In the genomic region with DNA sequence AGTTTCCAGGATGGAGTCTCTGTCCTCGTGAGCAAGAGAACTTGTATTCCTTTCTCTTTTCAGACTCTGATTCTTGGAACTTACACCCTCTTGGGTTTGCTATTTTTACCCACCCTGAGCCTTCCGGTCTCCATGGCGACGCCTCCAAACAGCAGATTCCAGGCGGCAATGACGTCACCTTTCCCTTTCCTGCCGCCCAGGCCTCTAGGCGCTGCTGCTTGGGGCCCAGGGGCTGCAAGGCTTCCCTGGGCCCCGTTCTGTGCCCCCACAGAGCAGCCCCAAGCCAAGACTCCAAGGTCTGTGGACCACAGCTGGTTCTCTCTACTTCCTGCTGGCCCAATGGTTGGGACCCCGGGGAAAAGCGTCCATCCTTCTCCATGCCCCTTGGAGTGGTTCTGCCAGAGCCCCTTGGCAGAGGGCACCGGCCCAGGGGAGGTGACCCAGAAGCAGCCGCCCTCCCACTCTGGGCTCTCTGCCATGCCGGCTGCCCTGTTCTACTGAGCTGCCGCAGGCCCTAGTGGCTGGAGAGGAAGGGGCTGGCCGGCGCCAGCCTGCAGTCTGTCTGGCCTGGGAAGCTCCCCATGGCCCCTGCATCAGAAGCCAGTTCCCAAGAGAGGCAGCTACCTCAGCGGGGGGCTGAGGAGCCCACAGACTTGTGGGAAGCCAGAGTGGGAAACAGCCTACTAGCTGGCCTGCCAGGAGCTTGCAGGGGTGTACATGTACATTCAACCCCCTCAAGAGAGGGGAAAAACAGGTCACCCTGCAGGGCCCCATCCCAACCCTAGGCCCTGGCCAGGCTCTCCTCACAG, we compare ENCODE assay signal across 8 mouse cellular contexts. TPM values are rescaled to one million over a fixed set of nuclear protein-coding genes. Genes with fewer than 3 reads are reported as not detected.
A peak's percentile ranks its signal among the peaks of the same experiment; 100 is the strongest.
DNase-seq lines count a peak whose midpoint lies in the region; ATAC-seq and TF ChIP-seq lines count a peak whose summit lies in the region.

No protein-coding gene starts in this region.

- peak; percentile 94 for TF ChIP-seq EP300 in heart, adult 2 months (IDR thresholded peaks at IDR 0.05; ENCODE audit: insufficient read depth, low read depth, low read length)

- H3K4me2 ChIP-seq in embryonic facial prominence, embryonic 12.5 days (replicated peaks): peak overlapping the region; percentile 31
- H3K4me2 ChIP-seq in stomach, embryonic 14.5 days (replicated peaks; ENCODE audit: low read depth, low read length): peak overlapping the region; percentile 30

- peak; percentile 89 for DNase-seq in 416B (ENCODE audit: low read depth)
- DNase-seq in adrenal gland, postnatal 14 days: peak; percentile 91
- DNase-seq in heart, adult 2 months: peak; percentile 91 to 96
- peak; percentile 93 for DNase-seq in kidney, adult 11 months
- peak; percentile 91 to 93 for DNase-seq in left cerebral cortex, postnatal 36 days (ENCODE audit: low spot score in 2 of 2)

- H3K9ac ChIP-seq in embryonic facial prominence, embryonic 12.5 days: peak overlapping the region; percentile 31; the same call in 1 of the 2 replicates
- peak overlapping the region; percentile 74 for H3K9ac ChIP-seq in heart, adult 2 months (ENCODE audit: low read depth, low read length)
- no peak overlapping the region; the same call in 1 of the 2 replicates for H3K9ac ChIP-seq in stomach, embryonic 14.5 days (replicated peaks; ENCODE audit: low read depth, low read length)

- TF ChIP-seq CTCF in heart, adult 2 months (IDR thresholded peaks at IDR 0.05): peak; percentile 60

- no peaks in the 10 kb centered on the region for H3K9me3 ChIP-seq in embryonic facial prominence, embryonic 12.5 days
- no peaks in the 10 kb centered on the region for H3K9me3 ChIP-seq in stomach, embryonic 14.5 days (ENCODE audit: control insufficient read depth, low read depth, low read length)

- no peak overlapping the region for H3K4me3 ChIP-seq in embryonic facial prominence, embryonic 12.5 days
- H3K4me3 ChIP-seq in heart, adult 2 months: peak overlapping the region; percentile 42
- no peak overlapping the region for H3K4me3 ChIP-seq in stomach, embryonic 14.5 days (ENCODE audit: low read depth, low read length)

- TF ChIP-seq POLR2A in heart, adult 2 months (IDR thresholded peaks at IDR 0.05; ENCODE audit: insufficient read depth, low read depth, low read length): peak; percentile 68; the same call in 1 of the 2 replicates

- peak; percentile 53 for ATAC-seq in embryonic facial prominence, embryonic 12.5 days (ENCODE audit: insufficient number of reproducible peaks, insufficient read depth, low FRiP score, low TSS enrichment)
- ATAC-seq in megakaryocyte-erythroid progenitor cell, adult 5-6 weeks (replicated peaks; ENCODE audit: low FRiP score, low TSS enrichment, poor library complexity, severe bottlenecking): peak; percentile 42
- peak; percentile 83 for ATAC-seq in stomach, embryonic 14.5 days (ENCODE audit: insufficient number of reproducible peaks, insufficient read depth, low FRiP score, low read depth)

- peaks cover 31% of the 10 kb centered on the region for H3K4me1 ChIP-seq in embryonic facial prominence, embryonic 12.5 days
- H3K4me1 ChIP-seq in heart, adult 2 months (ENCODE audit: control insufficient read depth, insufficient read depth, low read length): peaks cover 31% of the 10 kb centered on the region
- peaks cover 39% of the 10 kb centered on the region for H3K4me1 ChIP-seq in stomach, embryonic 14.5 days (ENCODE audit: control insufficient read depth, insufficient read depth, low read length)

- H3K27ac ChIP-seq in embryonic facial prominence, embryonic 12.5 days: peak overlapping the region; percentile 98
- H3K27ac ChIP-seq in heart, adult 2 months: peak overlapping the region; percentile 99
- peak overlapping the region; percentile 99 for H3K27ac ChIP-seq in stomach, embryonic 14.5 days (ENCODE audit: low read length)

- WGBS in embryonic facial prominence, embryonic 12.5 days: 22% methylated on average over 18 of the region's 18 CpGs
- 1% methylated on average over 18 of the region's 18 CpGs for WGBS in heart, adult 2 months
- 9% methylated on average over 18 of the region's 18 CpGs for WGBS in stomach, embryonic 14.5 days

- no peaks in the 10 kb centered on the region for H3K36me3 ChIP-seq in embryonic facial prominence, embryonic 12.5 days
- H3K36me3 ChIP-seq in heart, adult 2 months (ENCODE audit: control insufficient read depth, insufficient read depth, low read length): no peaks in the 10 kb centered on the region; the same call in 1 of the 2 replicates
- H3K36me3 ChIP-seq in stomach, embryonic 14.5 days (ENCODE audit: control insufficient read depth, insufficient read depth, low read length): no peaks in the 10 kb centered on the region

- H3K79me2 ChIP-seq in heart, adult 2 months (replicated peaks; ENCODE audit: control insufficient read depth, insufficient read depth, low read length): no peaks in the 10 kb centered on the region

- no peaks in the 10 kb centered on the region for H3K27me3 ChIP-seq in embryonic facial prominence, embryonic 12.5 days
- no peaks in the 10 kb centered on the region for H3K27me3 ChIP-seq in heart, adult 2 months (ENCODE audit: control insufficient read depth, insufficient read depth, low read length)
- no peaks in the 10 kb centered on the region for H3K27me3 ChIP-seq in stomach, embryonic 14.5 days (ENCODE audit: control insufficient read depth, insufficient read depth, low read length)

- intact Hi-C loops in heart, adult 2 months (cut with DNase I): no loop called here
- intact Hi-C loops in left cerebral cortex, postnatal 36 days (cut with DNase I): no loop called here

RNA-seq across cellular contexts. Expression of gene Ski, which starts 13.1 kb away (rescaled TPM):
- total RNA-seq in adrenal gland, postnatal 14 days (2021): 66.2 and 70.1 TPM in 2 replicates
- 16.8 and 17.7 TPM in 2 replicates for polyA plus RNA-seq in embryonic facial prominence, embryonic 12.5 days (2016; fragmentation: Nextera tagmentation; extraction: Ambion mirVana)
- 10 to 100 TPM; 56.7 to 56.8 TPM for total RNA-seq in heart, adult 2 months (2021)
- polyA plus RNA-seq in heart, adult 2 months (2012; rRNA removed): 34.9 and 46.0 TPM in 2 replicates
- 100 to 1,000 TPM; 113 to 119 TPM for total RNA-seq in left cerebral cortex, postnatal 36 days (2021)
- total RNA-seq in megakaryocyte-erythroid progenitor cell, adult 5-6 weeks (2014; fragmentation: Nextera tagmentation): 16.3 and 16.4 TPM in 2 replicates
- total RNA-seq in megakaryocyte-erythroid progenitor cell, adult 5-6 weeks (2017): 6.7 and 7.7 TPM in 2 replicates
- polyA plus RNA-seq in stomach, embryonic 14.5 days (2014; fragmentation: Nextera tagmentation; extraction: Ambion mirVana): 29.6 and 32.0 TPM in 2 replicates

RNA-seq across cellular contexts. Expression of gene Faap20, which starts 14.1 kb away (rescaled TPM):
- total RNA-seq in adrenal gland, postnatal 14 days (2021): 39.4 and 43.1 TPM in 2 replicates
- 85.1 and 87.4 TPM in 2 replicates for polyA plus RNA-seq in embryonic facial prominence, embryonic 12.5 days (2016; fragmentation: Nextera tagmentation; extraction: Ambion mirVana)
- total RNA-seq in heart, adult 2 months (2021): 10 to 100 TPM; 14.4 to 16.7 TPM
- polyA plus RNA-seq in heart, adult 2 months (2012; rRNA removed): 26.7 and 30.3 TPM in 2 replicates
- total RNA-seq in left cerebral cortex, postnatal 36 days (2021): 10 to 100 TPM; 26.0 to 28.0 TPM
- total RNA-seq in megakaryocyte-erythroid progenitor cell, adult 5-6 weeks (2014; fragmentation: Nextera tagmentation): 25.6 and 41.4 TPM in 2 replicates
- total RNA-seq in megakaryocyte-erythroid progenitor cell, adult 5-6 weeks (2017): 16.8 and 17.0 TPM in 2 replicates
- 63.2 and 65.0 TPM in 2 replicates for polyA plus RNA-seq in stomach, embryonic 14.5 days (2014; fragmentation: Nextera tagmentation; extraction: Ambion mirVana)
